Mouse (Mus musculus) ES-E14 (cell line): Measurements from ENCODE around the gene Nup54. TPM values are rescaled to one million over a fixed set of nuclear protein-coding genes. Genes with fewer than 3 reads are reported as not detected.

Experiments
- DNase-seq: peaks from one replicate; pipeline ENCODE4 v3.0.0-alpha.2; 2013; ENCODE audit warnings: low read depth, low spot score
- H3K27ac ChIP-seq: 2 replicates; pipeline ENCODE4 v1.5.1; 2012; ENCODE audit warnings: low read depth, mild to moderate bottlenecking, low read length, moderate library complexity, mixed read lengths; ENCODE audit not compliant: poor library complexity, insufficient read depth, severe bottlenecking
- H3K36me3 ChIP-seq: 2 replicates; pipeline ENCODE4 v1.6.1; 2012; ENCODE audit warnings: mild to moderate bottlenecking, low read length, moderate library complexity, mixed read lengths; ENCODE audit not compliant: control insufficient read depth, poor library complexity, insufficient read depth, severe bottlenecking
- H3K4me1 ChIP-seq, 2 experiments: fragments of 150-350 bp in 1 of 2; sonication (generic) in 1 of 2; 2 replicates each; pipeline ENCODE4 v1.6.1; 2012; ENCODE audit warnings: low read length in 2 of 2, mild to moderate bottlenecking in 1 of 2, mixed read lengths in 1 of 2; ENCODE audit not compliant: control insufficient read depth in 2 of 2, insufficient read depth in 2 of 2, poor library complexity in 1 of 2
- H3K4me3 ChIP-seq, 2 experiments: fragments of 150-350 bp in 1 of 2; sonication (generic) in 1 of 2; 2 replicates each; pipeline ENCODE4 v1.5.1; 2012; ENCODE audit warnings: low read length in 2 of 2, low read depth in 1 of 2, mild to moderate bottlenecking in 1 of 2, mixed read lengths in 1 of 2; ENCODE audit not compliant: insufficient read depth in 1 of 2, poor library complexity in 1 of 2, severe bottlenecking in 1 of 2
- H3K9ac ChIP-seq: 2 replicates; pipeline ENCODE4 v1.6.1; 2012; ENCODE audit warnings: low read depth, mild to moderate bottlenecking, low read length, mixed read lengths; ENCODE audit not compliant: poor library complexity, insufficient read depth, severe bottlenecking
- H3K9me3 ChIP-seq: fragments of 150-350 bp; sonication (generic); 2 replicates; pipeline ENCODE4 v1.6.1; 2012; ENCODE audit warnings: low read depth, mild to moderate bottlenecking, low read length; ENCODE audit not compliant: control insufficient read depth, insufficient read depth
- CHD2 ChIP-seq: IDR thresholded peaks from 2 replicates; pipeline ENCODE4 v1.6.1; 2014; ENCODE audit warnings: mild to moderate bottlenecking, low read depth, low read length, inconsistent platforms
- HCFC1 ChIP-seq: IDR thresholded peaks from 2 replicates; pipeline ENCODE4 v1.6.1; 2012; ENCODE audit warnings: low read length, inconsistent platforms, borderline replicate concordance; ENCODE audit not compliant: insufficient read depth
- MAFK ChIP-seq: IDR thresholded peaks from 2 replicates; pipeline ENCODE4 v1.6.1; 2014; ENCODE audit warnings: mild to moderate bottlenecking, low read depth, low read length, inconsistent platforms; ENCODE audit not compliant: insufficient read depth
- ZC3H11A ChIP-seq: IDR thresholded peaks from 2 replicates; pipeline ENCODE4 v1.6.1; 2012; ENCODE audit warnings: low read depth, mild to moderate bottlenecking, inconsistent platforms, low read length, borderline replicate concordance
- ZNF384 ChIP-seq: IDR thresholded peaks from 2 replicates; pipeline ENCODE4 v1.6.1; 2012; ENCODE audit warnings: low read depth, low read length, inconsistent platforms
- in situ Hi-C, 2 experiments: fragments of 600-800 bp; cut with MboI; formaldehyde crosslinking; loops; one replicate each; pipeline ENCODE4 v1.15.1; 2025; ENCODE audit warnings: low sequenced_read_pairs in 2 of 2, inconsistent platforms in 1 of 2; ENCODE audit not compliant: unreplicated experiment in 2 of 2
- total RNA-seq: library from RNA; depleted of rRNA; stranded (reverse); fragments of 300-350 nt; gene quantifications from 2 replicates; pipeline ENCODE4 v1.2.3, GENCODE M21; 2012

Gene Nup54
- total RNA-seq, 1 experiment, result 62.2 TPM

DNA sequence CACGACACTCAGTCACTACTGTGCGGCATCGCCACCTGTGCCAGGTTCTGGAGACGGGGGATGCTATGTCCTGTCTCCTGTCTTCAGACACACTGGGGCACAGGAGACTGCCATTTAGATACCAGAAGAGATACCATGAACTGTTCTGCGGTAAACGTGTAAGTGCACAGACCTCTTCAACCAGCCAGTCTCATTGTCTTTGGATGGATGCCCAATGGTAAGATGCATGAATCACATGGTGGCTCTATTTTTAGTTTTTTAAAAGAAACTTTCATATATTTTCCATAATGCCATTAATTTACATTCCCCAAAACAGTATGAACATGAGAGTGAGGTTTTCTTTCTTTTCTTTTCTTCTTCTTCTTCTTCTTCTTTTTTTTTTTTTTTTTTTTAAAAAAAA, 33.2 kb upstream of the Nup54 start:
- Histone ChIP-seq H3K4me3 (peak overlapping the region in 1 of 2 experiments; percentile 30; a peak in 1 of 4 replicates), H3K9ac (no peak overlapping the region), H3K4me1 (peaks cover 0 to 4% of the 10 kb centered on the region in 2 experiments; a peak in 1 of 4 replicates), H3K36me3 (peaks cover 4% of the 10 kb centered on the region; the same call in 1 of the 2 replicates), H3K27ac (no peak overlapping the region), H3K9me3 (no peaks in the 10 kb centered on the region)
- in situ Hi-C loops, result no loop called here
- no peak for DNase-seq
- TF ChIP-seq CHD2 (no peak), HCFC1 (no peak), MAFK (no peak), ZNF384 (no peak), ZC3H11A (no peak)

DNA sequence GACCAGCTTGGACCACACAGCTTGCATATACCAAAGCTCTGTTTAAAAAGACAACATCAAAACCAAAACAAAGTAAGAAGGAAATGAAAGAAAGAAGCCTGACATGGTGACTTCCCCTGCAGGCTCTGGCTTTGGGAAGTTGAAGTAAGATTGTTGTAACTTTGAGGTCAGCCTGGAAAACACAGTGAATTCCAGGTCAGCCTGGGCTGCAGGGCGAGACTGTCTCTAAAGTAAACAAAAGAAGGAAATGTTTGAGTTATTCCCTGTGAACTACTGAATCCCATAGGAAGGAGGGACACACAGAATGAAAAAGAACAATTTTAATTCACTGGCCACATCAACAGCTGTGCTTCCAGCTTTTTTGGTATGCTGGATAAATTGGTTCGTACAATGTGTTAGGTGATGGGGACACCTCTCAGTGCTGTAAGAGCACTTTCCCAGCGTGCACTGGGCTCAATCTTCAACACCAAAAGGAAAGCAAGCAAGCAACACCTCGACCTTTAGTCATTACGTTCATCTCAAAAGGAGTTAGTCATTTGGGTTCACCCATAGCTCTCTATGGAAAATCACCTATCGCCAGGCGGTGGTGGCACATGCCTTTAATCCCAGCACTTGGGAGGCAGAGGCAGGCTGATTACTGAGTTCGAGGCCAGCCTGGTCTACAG, 32.2 kb upstream of the Nup54 start:
- Histone ChIP-seq H3K36me3 (peaks cover 4% of the 10 kb centered on the region; the same call in 1 of the 2 replicates), H3K9ac (no peak overlapping the region), H3K9me3 (no peaks in the 10 kb centered on the region), H3K4me1 (peaks cover 0 to 4% of the 10 kb centered on the region in 2 experiments; a peak in 1 of 4 replicates), H3K4me3 (no peak overlapping the region), H3K27ac (no peak overlapping the region)
- TF ChIP-seq CHD2 (no peak), ZC3H11A (no peak), HCFC1 (no peak), MAFK (no peak), ZNF384 (no peak)
- in situ Hi-C loops, result no loop called here
- no peak for DNase-seq

DNA sequence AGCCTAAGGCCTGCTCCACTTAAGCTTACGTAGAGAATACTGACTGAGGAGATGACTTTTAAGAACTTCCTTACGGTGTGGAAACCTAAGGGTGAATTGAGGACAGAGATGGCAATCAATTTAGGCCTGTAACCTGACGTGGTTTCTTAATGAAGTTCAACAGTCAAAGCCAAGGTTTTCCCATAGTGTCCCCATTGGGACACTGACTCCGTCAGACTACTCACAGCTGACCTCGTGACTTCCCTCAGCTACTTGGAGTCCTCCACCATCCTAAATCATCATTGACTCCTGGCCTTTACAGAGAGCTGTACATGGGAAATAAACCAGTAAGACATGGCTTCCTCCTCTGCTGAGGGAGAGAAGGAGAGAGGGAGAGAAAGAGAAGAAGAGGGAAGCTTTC, 30.5 kb upstream of the Nup54 start:
- TF ChIP-seq ZC3H11A, result no peak
- no peak for TF ChIP-seq MAFK
- TF ChIP-seq HCFC1, result no peak
- TF ChIP-seq ZNF384, result no peak
- no peak for TF ChIP-seq CHD2
- H3K4me3 ChIP-seq, result no peak overlapping the region
- peaks cover 5% of the 10 kb centered on the region for H3K36me3 ChIP-seq
- no peak overlapping the region for H3K27ac ChIP-seq
- no peak overlapping the region for H3K9ac ChIP-seq
- in situ Hi-C loops, result no loop called here
- DNase-seq, result no peak
- H3K4me1 ChIP-seq, result peaks cover 0 to 4% of the 10 kb centered on the region in 2 experiments; a peak in 1 of 4 replicates
- H3K9me3 ChIP-seq, result no peaks in the 10 kb centered on the region

DNA sequence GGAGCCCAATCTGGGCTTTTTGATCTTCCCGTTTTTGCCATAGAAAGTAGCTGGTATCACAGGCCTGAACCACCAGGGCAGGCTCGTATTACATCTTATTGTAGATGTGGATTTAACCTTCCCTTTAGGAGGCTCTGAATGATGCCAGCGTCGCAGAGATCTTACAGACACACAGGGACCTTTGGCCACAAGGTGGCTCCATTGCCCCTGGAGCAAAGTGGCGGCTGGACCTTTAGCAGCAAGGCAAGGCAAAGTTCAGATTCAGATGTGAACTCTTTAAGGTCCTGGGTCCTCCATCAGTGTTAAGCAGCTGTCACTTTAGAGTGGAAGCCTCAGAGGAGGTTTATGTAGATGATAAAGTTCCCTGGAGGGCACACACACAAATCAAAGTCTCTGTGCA, 26.3 kb upstream of the Nup54 start:
- TF ChIP-seq MAFK (no peak), ZNF384 (no peak), CHD2 (no peak), ZC3H11A (no peak), HCFC1 (no peak)
- H3K9ac ChIP-seq, result no peak overlapping the region
- H3K4me1 ChIP-seq, result no peaks in the 10 kb centered on the region
- H3K4me3 ChIP-seq, result no peak overlapping the region
- in situ Hi-C loops, result no loop called here
- H3K36me3 ChIP-seq, result peaks cover 14% of the 10 kb centered on the region
- no peaks in the 10 kb centered on the region for H3K9me3 ChIP-seq
- peak; percentile 38 for DNase-seq
- no peak overlapping the region for H3K27ac ChIP-seq

DNA sequence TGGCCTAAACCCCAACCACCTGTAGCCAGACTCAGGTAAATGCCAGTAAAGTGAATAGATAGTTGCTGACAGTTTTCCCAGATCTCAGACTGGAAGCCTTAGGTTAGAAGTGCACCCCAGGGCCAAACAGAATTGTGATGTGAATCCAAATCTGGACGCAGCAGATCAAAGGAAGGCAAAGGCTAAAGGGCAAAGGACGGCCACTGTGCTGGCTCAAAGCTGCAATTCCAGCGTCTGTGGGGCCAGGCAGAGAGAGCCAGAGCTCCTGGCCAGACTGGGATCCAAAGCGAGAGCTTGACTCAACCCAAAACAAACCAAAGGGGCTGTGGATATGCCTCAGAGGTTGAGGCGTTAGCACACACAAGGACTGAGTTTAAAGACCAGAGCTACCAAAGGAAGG, 23.7 kb upstream of the Nup54 start:
- H3K4me3 ChIP-seq, result no peak overlapping the region
- no peak for TF ChIP-seq MAFK
- TF ChIP-seq HCFC1, result no peak
- no peak for TF ChIP-seq CHD2
- TF ChIP-seq ZNF384, result no peak
- no peak for TF ChIP-seq ZC3H11A
- no peak overlapping the region for H3K9ac ChIP-seq
- DNase-seq, result no peak
- in situ Hi-C loops, result no loop called here
- H3K36me3 ChIP-seq, result peaks cover 23% of the 10 kb centered on the region
- H3K9me3 ChIP-seq, result no peaks in the 10 kb centered on the region
- no peak overlapping the region for H3K27ac ChIP-seq
- no peaks in the 10 kb centered on the region for H3K4me1 ChIP-seq
